Mouse (Mus musculus): ENCODE data around the gene Dpp8. TPM values are rescaled to one million over a fixed set of nuclear protein-coding genes. Genes with fewer than 3 reads are reported as not detected.
A peak's percentile ranks its signal among the peaks of the same experiment; 100 is the strongest.

Gene Dpp8
- total and polyA plus RNA-seq, 3 experiments: 51.8 to 62.1 TPM; not detected in 1

DNA sequence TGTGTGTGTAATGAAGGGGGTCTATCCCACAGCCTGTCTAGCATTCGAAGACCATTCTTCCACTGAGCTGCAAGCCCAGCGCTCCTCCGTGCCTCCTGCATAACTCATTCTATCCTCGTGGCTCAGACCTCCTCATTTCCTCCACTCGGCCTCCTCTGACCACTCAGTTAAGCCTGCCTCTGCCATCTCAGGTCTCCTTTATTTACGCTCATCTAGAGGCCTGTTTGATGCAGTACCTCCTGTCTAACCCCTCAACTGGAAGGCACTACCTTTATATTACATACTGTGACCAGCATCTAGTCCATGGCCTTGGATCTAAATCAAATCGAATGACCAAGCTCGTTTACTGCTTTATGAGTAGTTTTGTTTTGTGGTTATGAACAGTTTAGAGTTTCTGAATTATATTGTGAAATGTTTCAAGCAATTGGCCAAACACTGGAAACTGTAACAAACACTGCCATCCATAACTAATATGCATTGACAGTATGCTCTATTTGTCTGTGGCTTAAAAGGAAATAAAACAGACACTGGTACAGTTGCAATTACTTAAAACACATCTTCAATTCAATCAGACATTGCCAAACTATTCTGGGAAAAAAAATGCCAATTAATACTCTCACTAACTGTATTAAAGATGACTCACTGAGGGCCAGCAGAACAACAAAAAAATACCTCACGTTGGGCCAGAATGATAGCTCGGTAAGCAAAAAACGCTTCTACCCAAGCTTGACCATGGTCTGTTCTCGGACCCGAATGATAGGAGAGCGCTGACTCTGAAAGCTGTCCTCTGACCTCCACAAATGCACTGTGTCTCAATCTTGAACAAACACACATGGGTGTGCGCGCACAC lies 15.0 kb upstream of the Dpp8 start:
- H3K27ac ChIP-seq (ENCODE audit: control insufficient read depth, low read depth, low read length): no peak overlapping the region

DNA sequence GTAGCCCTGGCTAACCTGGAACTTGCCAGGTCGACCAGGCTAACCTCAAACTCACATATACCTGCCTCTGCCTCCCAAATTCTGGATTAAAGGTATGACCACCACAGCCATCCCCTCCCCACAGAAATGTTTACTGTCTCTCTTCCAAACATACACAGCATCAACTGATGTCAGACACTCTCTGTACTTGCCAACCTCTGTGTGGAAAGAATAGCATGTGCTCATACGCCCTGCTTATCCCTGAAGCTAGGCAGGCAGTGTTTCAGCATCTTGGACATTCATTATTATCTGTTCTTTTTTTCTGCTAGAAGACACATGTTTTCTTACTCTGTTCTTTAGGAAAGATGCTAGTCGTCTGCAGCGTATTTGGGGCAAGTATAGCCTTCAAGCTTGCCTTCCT lies 14.3 kb upstream of the Dpp8 start:
- no peak for TF ChIP-seq GATA1 (IDR thresholded peaks at IDR 0.05; ENCODE audit: low read depth, low read length)
- no peak for TF ChIP-seq TAL1 (IDR thresholded peaks at IDR 0.05; ENCODE audit: low read length)
- no peak for TF ChIP-seq ETS1 (IDR thresholded peaks at IDR 0.05; ENCODE audit: low read depth, low read length)
- no peak for TF ChIP-seq MAFK (IDR thresholded peaks at IDR 0.05; ENCODE audit: borderline replicate concordance, low read depth, low read length)
- TF ChIP-seq POLR2AphosphoS5 (IDR thresholded peaks at IDR 0.05; ENCODE audit: borderline replicate concordance, low read depth, low read length): no peak
- TF ChIP-seq MXI1 (IDR thresholded peaks at IDR 0.05; ENCODE audit: low read depth, low read length): no peak
- TF ChIP-seq ZC3H11A (IDR thresholded peaks at IDR 0.05; ENCODE audit: low read depth, low read length): no peak
- TF ChIP-seq USF1 (IDR thresholded peaks at IDR 0.05; ENCODE audit: low read depth, low read length): no peak
- TF ChIP-seq CHD1 (IDR thresholded peaks at IDR 0.05; ENCODE audit: low read depth, low read length): no peak
- TF ChIP-seq E2F4 (IDR thresholded peaks at IDR 0.05; ENCODE audit: borderline replicate concordance, low read depth, low read length): no peak
- no peak for TF ChIP-seq EP300 (IDR thresholded peaks at IDR 0.05; ENCODE audit: low read depth in 1 of 2, low read length in 2 of 2)
- no peak for DNase-seq (ENCODE audit: low read depth, low spot score)
- Histone ChIP-seq H3K79me2 (ENCODE audit: control insufficient read depth, insufficient read depth, low read length, poor library complexity) (peaks cover 58% of the 10 kb centered on the region), H3K36me3 (ENCODE audit: control insufficient read depth in 1 of 2, insufficient read depth in 2 of 2, low read length in 2 of 2) (peaks cover 0 to 52% of the 10 kb centered on the region in 2 experiments; a peak in 2 of 4 replicates), H3K27ac (ENCODE audit: control insufficient read depth, low read depth, low read length) (peak overlapping the region; percentile 12; the same call in 1 of the 2 replicates), H3K4me1 (ENCODE audit: control insufficient read depth in 1 of 2, insufficient read depth in 2 of 2, low read length in 2 of 2) (peaks cover 26 to 43% of the 10 kb centered on the region in 2 experiments), H3K9me3 (replicated peaks; ENCODE audit: insufficient read depth, low read length) (no peaks in the 10 kb centered on the region), H3K27me3 (ENCODE audit: control insufficient read depth in 1 of 2, insufficient read depth in 2 of 2, low read length in 2 of 2) (no peaks in the 10 kb centered on the region), H3K4me3 (ENCODE audit: control insufficient read depth in 1 of 2, insufficient read depth in 1 of 2, low read depth in 2 of 2, low read length in 2 of 2) (no peak overlapping the region), H3K9ac (ENCODE audit: control insufficient read depth, low read depth, low read length, poor library complexity, severe bottlenecking) (no peak overlapping the region)

More for the DNA sequence above, 15.0 kb upstream of the Dpp8 start:
- TF ChIP-seq ELF1 (IDR thresholded peaks at IDR 0.05; ENCODE audit: low read depth, low read length): no peak
- no peak for TF ChIP-seq TBP (IDR thresholded peaks at IDR 0.05; ENCODE audit: low read depth, low read length)
- TF ChIP-seq USF2 (IDR thresholded peaks at IDR 0.05; ENCODE audit: borderline replicate concordance in 1 of 2, insufficient read depth in 1 of 2, low read depth in 1 of 2, low read length in 2 of 2): no peak
- no peak for TF ChIP-seq MEF2A (IDR thresholded peaks at IDR 0.05; ENCODE audit: extremely low read depth, insufficient replicate concordance, low read depth, low read length, poor library complexity, severe bottlenecking)
- no peak for TF ChIP-seq ETS1 (IDR thresholded peaks at IDR 0.05; ENCODE audit: low read depth, low read length)
- TF ChIP-seq USF1 (IDR thresholded peaks at IDR 0.05; ENCODE audit: low read depth, low read length): no peak
- no peak for TF ChIP-seq ZC3H11A (IDR thresholded peaks at IDR 0.05; ENCODE audit: low read depth, low read length)
- no peak for TF ChIP-seq SIN3A (IDR thresholded peaks at IDR 0.05; ENCODE audit: low read length)
- no peak for TF ChIP-seq MAZ (IDR thresholded peaks at IDR 0.05; ENCODE audit: low read depth, low read length)
- TF ChIP-seq EP300 (IDR thresholded peaks at IDR 0.05; ENCODE audit: low read depth in 1 of 2, low read length in 2 of 2): no peak
- no peak for TF ChIP-seq ZKSCAN1 (IDR thresholded peaks at IDR 0.05; ENCODE audit: low read depth, low read length)
- no peak for TF ChIP-seq MAFK (IDR thresholded peaks at IDR 0.05; ENCODE audit: borderline replicate concordance, low read depth, low read length)
- TF ChIP-seq CHD2 (IDR thresholded peaks at IDR 0.05; ENCODE audit: low read length): no peak
- TF ChIP-seq POLR2AphosphoS5 (IDR thresholded peaks at IDR 0.05; ENCODE audit: borderline replicate concordance, low read depth, low read length): no peak
- TF ChIP-seq POLR2A (IDR thresholded peaks at IDR 0.05; ENCODE audit: control insufficient read depth in 1 of 2, insufficient read depth in 1 of 2, low read depth in 1 of 2, low read length in 2 of 2, poor library complexity in 1 of 2): no peak
- TF ChIP-seq POLR2AphosphoS2 (IDR thresholded peaks at IDR 0.05; ENCODE audit: low read length): no peak
- TF ChIP-seq ZNF384 (IDR thresholded peaks at IDR 0.05; ENCODE audit: low read depth, low read length): no peak
- TF ChIP-seq NRF1 (IDR thresholded peaks at IDR 0.05; ENCODE audit: insufficient read depth, low read depth, low read length, poor library complexity, severe bottlenecking): no peak
- DNase-seq (ENCODE audit: low read depth, low spot score): no peak
- H3K36me3 ChIP-seq (ENCODE audit: control insufficient read depth in 1 of 2, insufficient read depth in 2 of 2, low read length in 2 of 2): peaks cover 0 to 45% of the 10 kb centered on the region in 2 experiments; a peak in 2 of 4 replicates
- peaks cover 22 to 38% of the 10 kb centered on the region in 2 experiments for H3K4me1 ChIP-seq (ENCODE audit: control insufficient read depth in 1 of 2, insufficient read depth in 2 of 2, low read length in 2 of 2)
- H3K9me3 ChIP-seq (replicated peaks; ENCODE audit: insufficient read depth, low read length): no peaks in the 10 kb centered on the region
- no peaks in the 10 kb centered on the region for H3K27me3 ChIP-seq (ENCODE audit: control insufficient read depth in 1 of 2, insufficient read depth in 2 of 2, low read length in 2 of 2)
- H3K4me3 ChIP-seq (ENCODE audit: control insufficient read depth in 1 of 2, insufficient read depth in 1 of 2, low read depth in 2 of 2, low read length in 2 of 2): no peak overlapping the region
- no peak overlapping the region for H3K9ac ChIP-seq (ENCODE audit: control insufficient read depth, low read depth, low read length, poor library complexity, severe bottlenecking)
- peaks cover 59% of the 10 kb centered on the region for H3K79me2 ChIP-seq (ENCODE audit: control insufficient read depth, insufficient read depth, low read length, poor library complexity)

Measured in MEL (cell line).